Mouse (Mus musculus) adrenal gland, postnatal 10 days (tissue): ENCODE data around the gene Nop10. TPM values are rescaled to one million over a fixed set of nuclear protein-coding genes. Genes with fewer than 3 reads are reported as not detected.

Experiments used
- total RNA-seq, 2 experiments: library from RNA; stranded (reverse); gene quantifications; 2 replicates each; pipeline ENCODE4 v1.2.3; 2021

Gene Nop10
- total RNA-seq, 2 experiments from 2014 or later, result 121 to 126 TPM

Other genes with a start within 250 kb of the Nop10 start
- gene Olfr1310, start 249.2 kb upstream of the Nop10 start, total RNA-seq, result not detected
- not detected for gene Olfr1311, start 237.5 kb upstream of the Nop10 start, total RNA-seq
- not detected for gene Olfr1312, start 211.7 kb upstream of the Nop10 start, total RNA-seq
- gene Olfr1313, start 184.1 kb upstream of the Nop10 start, total RNA-seq, result not detected
- not detected for gene Olfr1314, start 165.1 kb upstream of the Nop10 start, total RNA-seq
- not detected for gene Olfr1315-ps1, start 146.5 kb upstream of the Nop10 start, total RNA-seq
- not detected for gene Olfr1316, start 126.9 kb upstream of the Nop10 start, total RNA-seq
- gene Olfr1317, start 121.6 kb upstream of the Nop10 start, total RNA-seq, result not detected
- gene Olfr1318, start 107.7 kb upstream of the Nop10 start, total RNA-seq, result not detected
- gene Lpcat4, start 22.5 kb upstream of the Nop10 start, total RNA-seq, result 1 to 10 TPM; 8.4 to 9.5 TPM
- not detected for gene Nutm1, start 2.6 kb upstream of the Nop10 start, total RNA-seq
- gene Slc12a6, start 3.9 kb downstream of the Nop10 start, total RNA-seq, result 10 to 100 TPM; 33.1 to 43.7 TPM
- gene Gm21985, start 4.4 kb downstream of the Nop10 start, total RNA-seq, result under 1 TPM in 1 of 2 experiments, not detected in 1; 0.54 TPM
- 10 to 100 TPM; 75.7 to 89.7 TPM for gene Emc4, start 106.1 kb downstream of the Nop10 start, total RNA-seq
- gene Katnbl1, start 117.3 kb downstream of the Nop10 start, total RNA-seq, result 10 to 100 TPM; 11.6 to 12.8 TPM
- gene Emc7, start 193.1 kb downstream of the Nop10 start, total RNA-seq, result 10 to 100 TPM; 23.8 to 27.3 TPM
- not detected for gene Chrm5, start 218.8 kb downstream of the Nop10 start, total RNA-seq
- 10 to 100 TPM; 12.2 to 15.1 TPM for gene Aven, start 231.0 kb downstream of the Nop10 start, total RNA-seq